Mouse (Mus musculus) heart, postnatal 4 days (tissue): ENCODE measurements at regions not wholly inside any gene's neighbourhood (a gene's known extent, or its start where the extent isn't known, plus 50 kb on each side); places are given as distances from the start of the nearest gene placed in this dataset.

ENCODE experiments used
- DNase-seq: peaks from one replicate; pipeline ENCODE4 v3.0.0; 2021

DNA sequence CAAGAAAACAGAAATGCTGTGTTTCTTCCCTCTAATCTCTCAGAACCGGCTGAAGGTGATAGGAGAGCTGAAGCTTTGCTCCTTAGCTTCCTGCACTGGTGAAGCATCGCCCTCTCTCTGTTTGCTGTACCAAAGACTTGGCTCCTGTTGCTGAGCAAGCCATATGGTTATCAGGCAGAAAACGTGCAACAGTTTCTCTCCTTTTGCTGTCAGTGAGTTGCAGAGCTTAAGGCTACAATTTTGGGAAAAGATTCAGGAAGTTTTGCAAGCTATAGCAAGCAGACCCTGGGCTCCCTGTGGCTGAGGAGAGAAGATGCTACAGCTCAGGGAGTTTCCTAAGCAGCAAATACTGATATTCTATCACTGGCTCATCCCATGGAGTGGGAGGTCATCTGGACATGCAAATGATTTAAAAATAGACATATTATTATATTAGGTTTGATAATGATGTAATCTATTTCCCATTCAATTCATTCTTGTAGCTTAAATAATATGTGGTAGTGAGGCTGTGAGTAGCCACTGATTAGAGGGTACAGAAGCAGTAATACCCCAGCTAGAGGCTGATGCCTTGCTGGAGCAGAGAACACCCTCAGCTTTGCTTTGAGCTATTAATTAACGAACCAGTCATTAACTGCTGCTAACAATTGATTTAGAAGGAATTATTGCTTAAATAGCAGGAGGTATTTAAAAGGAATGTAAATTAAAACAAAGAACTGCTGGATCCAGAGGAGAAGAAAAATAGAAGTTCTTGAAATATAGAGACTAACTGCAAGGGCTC, 240.1 kb upstream of the Emcn start:
- no peak for DNase-seq

DNA sequence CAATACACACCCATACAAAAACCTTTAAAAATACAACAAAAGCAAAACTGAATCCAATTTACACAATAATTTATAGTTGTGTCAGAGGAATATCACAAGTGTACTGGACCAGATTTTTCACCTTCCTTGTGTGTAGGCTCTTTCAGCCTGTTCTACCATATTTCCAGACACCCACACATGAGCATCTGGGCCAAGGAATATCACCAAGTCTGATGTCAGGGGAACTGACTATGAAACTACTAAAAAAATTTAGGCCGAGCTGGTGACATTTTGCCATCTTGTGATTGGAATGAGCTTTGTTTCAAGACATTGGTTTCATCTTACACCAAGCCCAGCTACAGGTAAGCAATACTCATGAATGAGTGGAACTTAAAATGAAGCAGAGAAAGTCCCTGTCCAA, 234.9 kb upstream of the Emcn start:
- DNase-seq = no peak

DNA sequence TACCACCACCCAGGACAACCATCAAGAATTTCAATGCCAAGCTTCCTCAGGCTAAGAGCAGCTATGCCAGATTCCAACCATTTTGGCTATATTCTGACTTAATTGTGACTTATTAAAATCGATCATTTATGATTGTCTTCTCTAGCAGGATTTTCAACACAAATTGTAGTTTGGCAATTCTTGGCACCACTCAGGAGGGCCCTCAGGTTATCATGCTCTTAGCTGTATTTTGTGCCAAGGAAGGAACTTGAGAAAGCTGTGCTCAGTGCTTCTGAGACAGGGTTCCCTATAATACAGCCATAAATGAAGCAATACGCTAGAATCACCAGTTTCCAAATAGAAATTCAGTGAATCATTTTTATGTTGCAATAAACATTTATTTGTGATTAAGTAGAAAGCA, 232.7 kb upstream of the Emcn start:
- DNase-seq = no peak

DNA sequence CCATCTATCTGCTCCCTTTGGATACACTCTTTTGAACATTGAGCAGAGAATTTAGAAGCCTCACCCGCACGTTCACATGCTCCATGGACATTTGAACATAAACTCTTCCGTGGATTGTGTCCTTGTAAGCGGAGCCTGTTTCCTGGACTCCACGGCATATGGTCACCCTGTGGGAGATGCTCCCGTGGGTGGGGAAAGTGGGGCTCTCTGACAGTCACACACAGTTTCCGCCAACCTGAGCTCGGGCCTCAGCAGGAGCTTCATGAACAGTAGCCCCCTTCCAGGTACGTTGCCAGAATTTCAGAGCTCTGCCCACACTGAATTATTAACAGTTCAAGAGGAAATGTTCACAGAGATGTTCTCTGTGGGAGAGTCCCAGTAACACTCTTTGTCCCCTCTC, 231.1 kb upstream of the Emcn start:
- DNase-seq = no peak

DNA sequence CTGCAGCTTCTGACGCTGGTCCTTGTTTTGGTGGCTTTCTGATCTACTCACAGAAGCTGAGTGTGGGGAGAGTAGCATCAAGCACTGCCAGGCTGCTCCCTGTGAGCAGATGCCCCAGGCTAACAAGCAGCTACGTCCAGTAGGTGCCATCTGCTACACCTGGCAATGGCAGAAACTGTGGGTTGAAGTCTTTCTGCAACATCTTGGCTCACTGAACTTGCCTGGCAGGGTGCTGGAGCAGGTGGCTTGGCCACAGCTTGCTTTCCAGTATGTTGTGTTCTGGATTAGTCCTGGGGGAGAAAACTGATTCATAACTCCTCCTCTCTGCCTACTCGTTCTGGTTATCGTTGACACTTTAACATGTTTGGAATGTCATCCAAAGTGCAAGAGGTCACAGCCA, 230.4 kb upstream of the Emcn start:
- DNase-seq = no peak

DNA sequence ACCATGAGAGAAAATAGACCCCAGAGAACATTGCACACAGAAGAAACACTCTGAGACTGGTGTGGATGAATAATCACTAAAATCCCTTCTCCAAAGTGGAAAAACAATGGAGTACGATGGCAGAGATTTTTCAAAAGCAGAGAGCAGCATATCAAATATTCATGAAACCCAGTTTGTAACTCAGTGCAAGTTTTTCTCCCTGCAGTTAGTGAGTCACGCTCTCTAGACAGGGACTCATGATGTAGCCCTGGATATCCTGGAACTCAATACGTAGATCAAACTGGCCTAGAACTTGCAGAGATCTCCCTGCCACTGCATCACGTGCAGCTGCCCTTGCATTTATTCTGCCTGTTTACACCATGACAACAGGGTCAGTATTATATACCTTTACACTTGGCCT, 210.9 kb upstream of the Emcn start:
- no peak for DNase-seq

DNA sequence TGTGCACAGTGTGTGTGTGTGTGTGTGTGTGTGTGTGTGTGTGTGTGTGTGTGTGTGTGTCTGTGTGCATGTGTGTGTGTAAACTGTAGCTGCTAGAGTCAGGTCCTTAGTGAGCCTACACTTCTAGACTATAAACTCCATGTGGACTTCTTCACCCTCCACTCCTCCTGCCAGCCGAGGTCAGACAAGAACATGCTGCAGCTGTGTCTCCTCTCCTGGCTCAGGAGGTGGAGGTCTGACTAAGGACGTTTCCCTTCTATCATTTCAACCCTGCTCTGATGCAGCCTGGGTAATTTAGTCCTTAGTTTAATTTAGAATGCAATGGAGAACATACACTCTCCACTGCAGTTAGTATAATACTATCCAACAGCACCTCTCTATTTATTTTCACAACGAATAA, 198.8 kb upstream of the Emcn start:
- DNase-seq = no peak

DNA sequence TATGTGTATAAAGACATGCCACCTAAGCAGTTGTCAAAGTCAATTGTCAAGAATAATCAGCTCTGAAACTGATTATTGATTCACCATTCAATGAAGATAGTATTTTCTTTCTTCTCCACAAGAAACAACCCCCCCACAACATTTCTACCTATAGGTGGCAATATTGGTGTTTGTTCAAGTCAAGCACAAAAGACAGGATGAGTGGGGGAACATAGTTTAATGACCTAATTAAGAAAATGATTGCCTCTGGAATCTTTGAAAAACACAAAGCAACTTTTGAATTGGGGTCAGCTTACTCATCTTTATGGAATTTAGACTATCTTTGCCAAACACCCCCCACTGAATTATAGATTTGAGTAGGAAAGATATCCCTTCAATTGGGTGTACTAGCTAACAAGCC, 194.8 kb upstream of the Emcn start:
- DNase-seq = no peak

DNA sequence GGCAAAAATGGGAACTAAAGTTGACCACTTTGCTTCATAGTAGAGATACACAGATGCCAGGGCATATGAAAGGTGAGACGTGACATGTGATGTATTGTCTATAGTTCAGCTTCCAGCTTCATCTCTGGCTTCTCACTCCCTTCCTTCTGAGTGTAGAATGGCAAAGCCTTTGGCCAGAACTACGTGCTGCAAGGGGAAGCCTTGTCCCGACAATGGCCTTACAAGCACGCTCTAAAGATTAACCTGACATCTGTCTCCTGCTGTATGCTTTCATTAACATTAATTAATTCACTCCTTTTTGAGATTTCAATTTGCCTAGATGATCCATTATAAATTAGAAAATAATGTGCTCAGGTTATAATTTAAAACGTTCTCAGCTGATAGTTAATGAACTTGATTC, 193.5 kb upstream of the Emcn start:
- no peak for DNase-seq

DNA sequence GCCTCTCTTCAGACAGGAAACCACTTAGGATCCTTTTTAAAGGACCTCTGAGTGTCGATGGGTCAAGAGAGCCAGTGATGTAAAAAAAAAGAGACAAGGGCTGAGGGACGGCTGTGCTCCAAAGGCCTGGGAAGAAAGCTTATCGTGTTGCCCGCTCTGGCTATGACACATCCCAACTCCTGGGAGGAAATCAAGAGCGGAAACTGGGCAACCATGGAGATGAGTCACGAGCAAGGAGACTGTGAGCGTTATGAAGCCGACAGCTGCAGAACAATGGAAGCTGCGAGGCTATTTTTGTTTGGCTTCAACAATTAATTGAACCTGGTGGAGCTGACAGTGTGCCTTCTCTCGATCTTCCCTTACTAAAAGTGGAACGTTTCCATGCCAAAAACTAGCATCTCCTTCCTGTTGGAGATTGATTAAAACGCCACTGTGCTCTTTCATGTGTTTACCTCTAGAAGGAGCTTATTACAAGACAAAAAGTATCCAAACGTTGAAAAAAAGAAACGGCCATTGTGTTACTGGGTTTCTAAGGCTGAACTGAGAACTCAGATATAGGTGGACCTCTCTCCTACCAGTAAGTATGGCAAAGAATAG, 190.4 kb upstream of the Emcn start:
- DNase-seq = peak; percentile 69

DNA sequence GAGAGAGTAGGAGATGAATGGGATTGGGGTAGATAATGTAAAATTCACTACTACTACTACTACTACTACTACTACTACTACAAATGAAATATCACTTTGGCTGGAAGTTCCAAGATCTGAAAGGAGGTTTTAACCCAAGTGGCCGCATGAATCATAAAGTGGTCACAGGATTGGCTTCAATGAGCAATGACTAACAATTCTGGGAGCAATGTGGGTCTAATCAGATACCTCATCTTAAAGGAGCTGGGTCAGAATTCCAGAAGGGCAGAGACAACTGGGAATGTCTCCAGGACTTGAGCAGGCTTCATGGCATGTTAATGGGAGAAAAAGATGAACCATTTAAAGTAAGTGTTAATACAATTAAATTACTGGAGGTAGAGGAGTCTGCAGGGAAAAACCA, 189.4 kb upstream of the Emcn start:
- no peak for DNase-seq

DNA sequence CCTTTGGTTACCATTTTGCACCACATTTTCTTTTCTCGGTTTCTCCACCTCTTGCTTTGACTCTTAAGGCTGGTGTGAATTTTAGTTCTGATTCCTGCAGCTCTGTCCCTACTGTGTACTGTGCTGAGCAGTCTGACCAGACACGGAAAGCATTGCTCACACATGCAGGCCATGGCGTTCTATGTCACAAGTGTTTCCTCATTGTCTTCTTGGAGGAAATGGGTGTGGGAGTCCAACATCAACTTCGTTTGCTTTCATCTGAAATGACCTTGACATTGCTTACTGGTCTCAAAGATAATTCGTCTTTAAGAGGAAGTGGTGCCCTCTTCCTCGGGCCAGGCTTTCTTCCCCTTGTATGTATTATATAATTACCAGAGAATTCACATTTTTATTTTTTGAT, 187.6 kb upstream of the Emcn start:
- no peak for DNase-seq

DNA sequence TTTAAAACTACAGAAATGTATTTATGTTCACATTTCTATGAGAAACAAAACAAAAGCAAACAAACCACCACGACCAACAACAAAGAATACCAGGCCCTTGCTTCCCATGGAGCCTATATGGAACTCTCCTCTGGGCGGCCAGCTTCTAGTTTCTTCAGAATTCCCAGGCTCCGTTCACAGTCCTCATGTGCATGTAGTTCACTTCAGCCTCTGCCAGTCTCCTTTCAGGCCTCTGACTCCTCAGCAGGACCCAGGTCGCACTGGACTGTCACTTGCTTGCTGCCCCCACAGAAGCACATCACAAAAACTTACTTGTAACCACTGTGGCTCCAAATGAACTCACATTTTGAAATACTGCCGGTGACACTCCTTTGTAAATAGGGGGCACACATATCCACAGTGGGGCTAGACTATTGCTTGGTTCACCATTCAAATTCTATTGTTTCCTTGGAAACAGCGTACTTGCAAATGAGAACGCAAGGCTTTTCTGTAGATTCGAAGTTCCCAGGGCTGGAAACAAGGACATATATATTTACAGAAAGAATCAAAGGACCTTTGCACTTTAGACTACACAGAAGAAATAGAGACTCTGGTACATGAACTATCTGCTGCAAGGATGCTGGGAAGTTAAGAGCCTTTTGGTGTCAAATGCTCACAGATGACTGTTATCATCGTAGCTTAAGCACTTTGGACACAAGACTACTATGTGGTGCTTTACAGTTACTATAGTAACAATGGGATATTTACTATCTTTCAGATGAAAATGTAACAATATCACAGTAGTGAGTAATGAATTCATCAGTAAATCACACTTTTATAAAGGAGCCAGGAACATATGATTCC, 186.4 kb upstream of the Emcn start:
- no peak for DNase-seq

DNA sequence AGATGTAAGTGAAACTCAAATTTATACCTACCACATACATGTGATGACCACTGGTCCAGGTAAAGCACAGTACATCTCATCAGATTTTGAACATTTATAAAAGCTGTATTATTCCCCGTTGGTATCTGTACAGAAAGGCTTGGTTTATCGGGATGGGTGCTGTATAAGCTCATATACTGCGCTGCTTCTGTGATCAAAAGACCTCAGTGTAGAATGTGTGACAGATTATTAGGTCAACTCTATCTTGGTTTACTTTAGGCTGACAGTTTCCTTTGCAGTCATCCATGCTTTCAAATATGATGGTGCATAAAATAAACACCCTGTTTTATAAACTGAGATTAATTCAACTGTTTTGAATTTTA, 185.8 kb upstream of the Emcn start:
- DNase-seq = no peak

DNA sequence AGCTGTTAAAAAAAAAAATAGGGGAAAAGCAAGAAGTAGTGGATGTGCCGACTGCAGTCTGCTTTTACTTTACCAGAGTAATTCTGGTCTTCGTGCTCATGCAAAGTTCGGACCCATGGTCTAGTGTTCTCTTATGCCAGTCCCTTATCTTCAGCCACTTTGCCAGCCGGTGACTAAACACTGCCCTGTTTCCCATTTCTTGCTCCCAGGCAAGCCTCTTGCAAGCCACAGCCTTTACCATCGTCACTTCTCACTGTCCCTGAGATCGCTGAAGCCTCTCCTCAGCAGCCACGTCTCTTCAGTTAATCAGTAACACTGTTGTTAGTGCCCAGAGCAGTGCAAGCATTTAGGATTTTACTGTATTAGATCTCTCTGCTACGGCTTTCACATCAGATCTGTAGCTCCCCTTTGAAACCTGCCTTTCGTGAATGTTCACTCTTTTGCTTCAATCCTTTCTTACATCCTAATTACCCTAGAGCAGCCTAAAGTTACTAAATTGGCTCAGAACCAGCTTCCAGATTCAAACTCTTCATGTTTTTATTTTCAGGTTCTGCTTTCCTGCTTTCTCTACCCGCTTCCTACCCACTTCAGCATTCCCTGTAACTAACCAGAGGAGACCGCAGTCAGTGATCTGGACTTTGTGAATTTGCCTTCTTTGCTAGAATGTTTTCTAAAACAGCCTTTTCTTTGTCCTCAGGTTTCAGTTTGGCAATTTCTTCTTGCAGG, 184.5 kb upstream of the Emcn start:
- DNase-seq = no peak

DNA sequence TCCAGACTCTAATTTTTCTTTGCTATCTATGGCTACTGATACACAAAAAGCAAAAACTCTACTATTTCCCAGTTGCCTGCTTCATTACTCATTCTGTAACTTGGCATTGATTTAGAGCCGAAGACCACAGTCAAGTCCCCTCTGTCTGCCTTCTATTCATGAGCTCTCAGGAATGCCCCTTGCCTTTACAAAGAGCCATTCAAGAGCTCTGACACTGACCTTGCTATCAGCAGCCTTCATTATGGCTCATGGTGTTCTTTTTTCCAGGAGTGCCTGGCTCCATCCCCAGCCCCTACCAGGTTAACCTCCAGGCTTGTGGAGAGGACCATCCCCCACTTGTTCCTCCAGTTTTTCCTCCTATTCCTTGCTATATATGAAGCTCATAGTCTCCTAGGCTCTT, 151.8 kb upstream of the Emcn start:
- DNase-seq = no peak

DNA sequence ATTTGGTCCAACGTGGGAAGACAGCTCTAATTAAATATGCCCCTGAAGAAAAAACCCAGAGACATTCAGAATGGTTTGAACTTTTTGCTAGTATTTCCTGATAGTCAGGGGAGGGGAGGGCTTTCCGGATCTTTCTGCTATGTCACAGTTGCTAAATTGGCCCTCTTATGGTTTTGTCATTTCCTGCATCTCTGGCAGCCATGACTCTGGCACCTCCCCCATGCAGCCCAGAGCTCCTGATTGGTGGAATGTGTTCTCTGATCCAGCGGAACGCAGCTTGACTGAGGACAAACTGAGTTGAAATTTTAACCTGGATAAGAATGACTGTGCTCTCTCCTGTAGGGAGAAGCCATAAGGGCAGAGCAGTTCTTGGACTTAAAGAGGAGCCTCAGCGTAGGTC, 150.4 kb upstream of the Emcn start:
- DNase-seq = no peak

DNA sequence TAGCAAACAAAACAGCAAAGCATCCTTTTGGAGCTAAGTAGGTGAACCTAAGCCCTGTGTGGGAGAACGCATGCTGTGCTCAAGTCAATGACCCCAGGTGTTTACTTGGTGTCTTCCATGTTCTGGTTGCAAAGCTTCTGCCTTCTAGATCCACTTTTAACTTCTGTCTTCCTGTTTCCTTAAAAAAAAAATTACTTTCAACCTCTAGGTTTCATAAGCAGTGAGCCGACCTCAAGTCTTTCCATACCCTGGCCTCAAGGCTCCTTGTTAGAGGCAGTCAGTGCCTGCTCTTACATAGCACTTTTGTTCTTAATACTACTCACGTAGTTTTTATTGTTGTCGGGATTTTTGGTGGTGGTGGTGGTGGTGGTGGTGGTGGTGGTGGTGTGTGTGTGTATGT, 149.9 kb upstream of the Emcn start:
- DNase-seq = no peak

DNA sequence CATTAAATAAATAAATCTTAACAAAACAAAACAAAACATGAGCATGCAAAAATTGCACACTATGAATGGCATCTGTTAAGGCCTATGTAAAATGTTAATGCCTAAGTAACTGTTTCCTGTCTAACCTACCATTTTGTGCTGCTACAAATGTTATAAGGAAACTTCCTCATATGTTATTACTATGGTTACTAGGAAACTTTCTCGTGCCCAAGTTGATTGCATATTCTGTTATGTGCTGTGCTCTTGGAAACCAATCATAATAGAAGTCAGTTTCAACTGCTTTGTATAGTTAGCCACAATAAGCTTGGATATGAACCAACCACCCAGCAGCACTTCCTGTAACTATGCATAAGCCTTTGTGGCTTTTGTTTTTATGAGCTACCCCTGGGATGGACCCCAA, 147.0 kb upstream of the Emcn start:
- no peak for DNase-seq

DNA sequence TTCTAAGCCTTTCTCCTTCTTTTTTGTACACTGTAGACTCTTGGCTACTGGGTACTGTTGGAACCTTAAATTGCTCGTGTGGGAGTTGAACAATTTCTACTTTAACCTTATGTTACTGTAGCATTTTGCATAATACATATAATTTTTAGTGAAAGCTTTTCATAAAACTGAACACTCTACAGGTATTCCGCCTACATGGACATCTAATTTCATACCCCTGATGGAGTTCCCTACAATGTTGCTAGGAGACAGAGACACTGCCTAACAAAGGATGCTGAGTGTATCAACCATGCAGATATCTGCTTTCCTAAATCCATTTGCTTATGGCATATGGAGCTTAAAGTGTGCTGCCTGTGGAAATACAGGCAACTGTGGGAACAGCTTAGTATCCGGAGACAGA, 129.2 kb upstream of the Emcn start:
- DNase-seq = no peak

DNA sequence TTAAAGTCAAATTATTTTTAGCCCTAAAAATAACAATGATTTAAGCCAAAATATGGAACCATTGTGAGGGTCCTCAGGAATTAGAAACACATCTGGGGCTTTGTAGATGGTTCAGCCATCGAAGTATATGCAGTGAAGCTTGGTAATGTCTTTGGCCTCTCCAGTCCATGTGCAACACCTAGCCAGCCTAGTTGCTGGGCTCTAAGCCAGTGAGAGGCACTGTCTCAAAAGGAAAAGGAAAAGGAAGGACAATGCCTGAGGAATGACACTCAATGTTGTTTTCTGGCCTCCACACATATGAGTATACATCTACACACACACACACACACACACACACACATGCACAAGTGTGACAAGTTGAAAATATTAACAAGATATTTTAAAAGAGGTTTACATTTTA, 124.8 kb upstream of the Emcn start:
- no peak for DNase-seq

DNA sequence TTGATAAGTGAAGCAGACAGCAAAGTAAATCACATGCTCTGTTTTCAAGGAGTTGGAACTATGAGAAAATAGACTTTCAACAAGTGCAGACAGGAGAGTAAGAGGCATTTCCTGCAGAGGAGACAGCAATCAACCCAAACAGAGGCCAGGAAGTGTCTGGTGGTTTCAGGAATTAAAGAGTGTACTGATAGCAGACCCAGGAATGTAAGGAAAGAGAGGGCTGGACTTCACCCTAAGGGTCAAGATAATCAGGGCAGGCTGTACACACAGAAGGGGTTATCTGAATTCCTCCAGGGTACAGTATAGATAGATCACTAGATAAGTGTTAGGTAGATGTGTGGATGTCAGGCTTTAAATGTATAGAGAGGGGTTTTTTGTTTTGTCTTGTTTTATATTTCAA, 123.6 kb upstream of the Emcn start:
- DNase-seq = no peak

DNA sequence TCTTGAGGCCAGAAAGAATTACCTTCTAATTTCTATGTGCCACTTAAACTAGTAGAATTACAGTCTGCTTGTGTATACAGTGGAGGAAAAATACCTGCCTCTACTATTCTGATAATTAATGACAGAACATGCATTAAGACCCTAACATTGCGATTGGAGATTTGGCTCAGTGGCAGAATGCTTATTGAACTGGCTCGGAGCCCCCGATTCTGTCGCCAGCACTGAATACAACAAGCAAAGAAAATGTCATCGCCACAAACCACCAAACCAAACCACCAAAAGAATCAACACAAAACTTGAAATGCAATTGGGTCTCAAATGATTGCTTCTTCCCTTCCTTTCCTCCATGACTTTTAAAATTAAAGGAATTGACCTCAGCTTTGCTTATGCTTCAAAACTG, 122.9 kb upstream of the Emcn start:
- no peak for DNase-seq
